In the genomic region with DNA sequence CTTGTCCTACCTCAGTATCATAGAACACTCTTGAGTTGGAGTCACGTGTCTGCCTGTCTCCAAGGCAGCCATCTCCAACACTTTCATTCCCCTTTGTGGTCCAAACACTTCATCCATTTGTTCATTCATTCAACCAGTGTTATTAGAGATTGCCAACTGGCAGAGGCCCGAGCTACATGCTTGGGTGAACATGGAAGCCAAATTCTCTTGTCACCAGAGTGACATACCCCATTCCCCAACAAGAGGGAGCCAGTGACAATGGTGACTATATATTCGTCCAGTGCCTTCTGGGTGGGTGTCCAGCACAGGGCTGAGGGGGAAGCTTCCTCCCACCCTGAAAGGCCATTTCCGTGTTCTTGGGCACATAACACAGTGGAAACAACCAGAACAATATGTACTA, we compare ENCODE assay signal across 23 mouse cellular contexts. TPM values are rescaled to one million over a fixed set of nuclear protein-coding genes. Genes with fewer than 3 reads are reported as not detected.
DNase-seq lines count a peak whose midpoint lies in the region; ATAC-seq and TF ChIP-seq lines count a peak whose summit lies in the region.
"Had no signal": no experiment of that assay in that cellular context is flagged by ENCODE, and none has a peak within 500 bp of the region (broad histone marks: within the 10 kb centered on the region; RNA-seq: fewer than 3 reads in every experiment).

No protein-coding gene starts in this region.

- H3K27me3 ChIP-seq in kidney, adult 2 months (replicated peaks; ENCODE audit: control insufficient read depth, insufficient read depth, low read length), result no peaks in the 10 kb centered on the region
- no peaks in the 10 kb centered on the region for H3K27me3 ChIP-seq in lung, embryonic 14.5 days (ENCODE audit: insufficient read depth, low read length)
- H3K27me3 ChIP-seq in MEL (ENCODE audit: control insufficient read depth in 1 of 2, insufficient read depth in 2 of 2, low read length in 2 of 2), result no peaks in the 10 kb centered on the region; a peak in 2 of 4 replicates
- no peaks in the 10 kb centered on the region for H3K27me3 ChIP-seq in forebrain, embryonic 15.5 days
- H3K27me3 ChIP-seq: embryonic facial prominence, embryonic 13.5 days; hindbrain, embryonic 12.5 days had no signal

- H3K4me1 ChIP-seq in kidney, adult 2 months (ENCODE audit: control insufficient read depth, insufficient read depth, low read length), result no peaks in the 10 kb centered on the region
- H3K4me1 ChIP-seq in lung, embryonic 14.5 days (ENCODE audit: insufficient read depth), result no peaks in the 10 kb centered on the region
- H3K4me1 ChIP-seq in MEL (ENCODE audit: control insufficient read depth in 1 of 2, insufficient read depth in 2 of 2, low read length in 2 of 2), result peaks cover 0 to 10% of the 10 kb centered on the region in 2 experiments; a peak in 1 of 4 replicates
- no peaks in the 10 kb centered on the region for H3K4me1 ChIP-seq in forebrain, embryonic 15.5 days
- H3K4me1 ChIP-seq: hindbrain, embryonic 12.5 days; megakaryocyte, embryonic 14.5 days had no signal

- H3K9ac ChIP-seq in lung, embryonic 14.5 days, result no peak overlapping the region
- H3K9ac ChIP-seq in MEL (ENCODE audit: control insufficient read depth, low read depth, low read length, poor library complexity, severe bottlenecking), result no peak overlapping the region
- no peak overlapping the region for H3K9ac ChIP-seq in forebrain, embryonic 15.5 days (replicated peaks)
- H3K9ac ChIP-seq: embryonic facial prominence, embryonic 13.5 days; hindbrain, embryonic 12.5 days; liver, embryonic 15.5 days had no signal

- ATAC-seq in lung, embryonic 14.5 days (ENCODE audit: insufficient read depth), result no peak
- ATAC-seq in forebrain, embryonic 15.5 days (replicated peaks), result no peak
- ATAC-seq: midbrain, embryonic 16.5 days had no signal

- no peaks in the 10 kb centered on the region for H3K36me3 ChIP-seq in kidney, adult 2 months (ENCODE audit: control insufficient read depth, insufficient read depth, low read length)
- H3K36me3 ChIP-seq in lung, embryonic 14.5 days (ENCODE audit: insufficient read depth), result no peaks in the 10 kb centered on the region
- H3K36me3 ChIP-seq in MEL (ENCODE audit: control insufficient read depth in 1 of 2, insufficient read depth in 2 of 2, low read length in 2 of 2), result 0 out of 4 replicates have a peak, but pooled peaks cover 0 to 2% of the 10 kb centered on the region in 2 experiments
- no peaks in the 10 kb centered on the region for H3K36me3 ChIP-seq in forebrain, embryonic 15.5 days
- H3K36me3 ChIP-seq: embryonic facial prominence, embryonic 13.5 days; hindbrain, embryonic 12.5 days; liver, embryonic 15.5 days had no signal

- H3K4me3 ChIP-seq in kidney, adult 2 months (ENCODE audit: insufficient read depth, low read depth, low read length), result no peak overlapping the region
- no peak overlapping the region for H3K4me3 ChIP-seq in lung, embryonic 14.5 days (ENCODE audit: low read depth, low read length)
- H3K4me3 ChIP-seq in MEL (ENCODE audit: control insufficient read depth in 1 of 2, insufficient read depth in 1 of 2, low read depth in 2 of 2, low read length in 2 of 2), result no peak overlapping the region
- no peak overlapping the region for H3K4me3 ChIP-seq in forebrain, embryonic 15.5 days
- H3K4me3 ChIP-seq: embryonic facial prominence, embryonic 13.5 days; heart, adult 2 months; hindbrain, embryonic 12.5 days; liver, embryonic 15.5 days; megakaryocyte, embryonic 14.5 days had no signal

- peak; percentile 1; the same call in 1 of the 2 replicates for TF ChIP-seq RAD21 in MEL (IDR thresholded peaks at IDR 0.05; ENCODE audit: low read depth, low read length)

- TF ChIP-seq POLR2A in kidney, adult 2 months (IDR thresholded peaks at IDR 0.05; ENCODE audit: low read depth, low read length), result no peak
- no peak for TF ChIP-seq POLR2A in MEL (IDR thresholded peaks at IDR 0.05; ENCODE audit: control insufficient read depth in 1 of 2, insufficient read depth in 1 of 2, low read depth in 1 of 2, low read length in 2 of 2, poor library complexity in 1 of 2)

- TF ChIP-seq EP300 in MEL (IDR thresholded peaks at IDR 0.05; ENCODE audit: low read depth in 1 of 2, low read length in 2 of 2), result no peak

- H3K27ac ChIP-seq in kidney, adult 2 months (ENCODE audit: insufficient read depth, low read depth, low read length), result no peak overlapping the region
- no peak overlapping the region for H3K27ac ChIP-seq in lung, embryonic 14.5 days (ENCODE audit: low read depth)
- H3K27ac ChIP-seq in MEL (ENCODE audit: control insufficient read depth, low read depth, low read length), result no peak overlapping the region
- H3K27ac ChIP-seq in forebrain, embryonic 15.5 days (replicated peaks), result no peak overlapping the region
- H3K27ac ChIP-seq: embryonic facial prominence, embryonic 13.5 days; heart, adult 2 months; hindbrain, embryonic 12.5 days; liver, embryonic 15.5 days had no signal

- no peak overlapping the region for H3K4me2 ChIP-seq in lung, embryonic 14.5 days
- H3K4me2 ChIP-seq in forebrain, embryonic 15.5 days (replicated peaks), result no peak overlapping the region
- H3K4me2 ChIP-seq: embryonic facial prominence, embryonic 13.5 days; hindbrain, embryonic 12.5 days; liver, embryonic 15.5 days had no signal

- no peak for TF ChIP-seq CTCF in kidney, adult 2 months (conservative IDR thresholded peaks at IDR 0.05; ENCODE audit: insufficient read depth, insufficient read length, low read depth, low read length)
- no peak for TF ChIP-seq CTCF in lung, embryonic 14.5 days (IDR thresholded peaks at IDR 0.05; ENCODE audit: low read depth)
- peak in 1 of 3 experiments; percentile 6; a peak in 1 of 6 replicates for TF ChIP-seq CTCF in MEL (IDR thresholded peaks at IDR 0.05 in 2 of 3, conservative IDR thresholded peaks at IDR 0.05 in 1 of 3; ENCODE audit: control insufficient read depth in 1 of 3, insufficient read depth in 1 of 3, low read depth in 2 of 3, low read length in 3 of 3, poor library complexity in 1 of 3, severe bottlenecking in 1 of 3)

- peak; percentile 37 for DNase-seq in kidney, adult 2 months
- no peak for DNase-seq in kidney, adult 8-10 months
- DNase-seq in lung, embryonic 14.5 days, result peak; percentile 3
- no peak for DNase-seq in lung, postnatal 4 days
- no peak for DNase-seq in MEL (ENCODE audit: low read depth, low spot score)
- peak; percentile 4 for DNase-seq in retina, embryonic 14.5 days (ENCODE audit: low spot score)
- DNase-seq: adrenal gland, adult 8-10 months; cerebellum, adult 11-12 months; gastrocnemius, postnatal 14 days; heart, adult 2 months; kidney, adult 11 months; layer of hippocampus, postnatal 36 days; spleen, adult 18-20 months; thymus, adult 2 months had no signal

- no peaks in the 10 kb centered on the region for H3K79me2 ChIP-seq in MEL (ENCODE audit: control insufficient read depth, insufficient read depth, low read length, poor library complexity)

- no peaks in the 10 kb centered on the region for H3K9me3 ChIP-seq in lung, embryonic 14.5 days (ENCODE audit: low read depth, low read length)
- no peaks in the 10 kb centered on the region for H3K9me3 ChIP-seq in MEL (replicated peaks; ENCODE audit: insufficient read depth, low read length)
- no peaks in the 10 kb centered on the region for H3K9me3 ChIP-seq in forebrain, embryonic 15.5 days
- H3K9me3 ChIP-seq: embryonic facial prominence, embryonic 13.5 days; hindbrain, embryonic 12.5 days; liver, embryonic 15.5 days had no signal

- 60% methylated on average over 4 of the region's 4 CpGs for WGBS in kidney, adult 2 months
- 61% methylated on average over 4 of the region's 4 CpGs for whole genome bisulfite sequencing in lung, embryonic 14.5 days
- WGBS in forebrain, embryonic 15.5 days, result 62% methylated on average over 4 of the region's 4 CpGs

TF ChIP-seq in MEL, 35 proteins besides CTCF, POLR2A, EP300 and RAD21:
- TF ChIP-seq USF1 (IDR thresholded peaks at IDR 0.05; ENCODE audit: low read depth, low read length) (no peak), TBP (IDR thresholded peaks at IDR 0.05; ENCODE audit: low read depth, low read length) (no peak), MYB (IDR thresholded peaks at IDR 0.05; ENCODE audit: low read depth, low read length) (no peak), MAX (IDR thresholded peaks at IDR 0.05; ENCODE audit: low read length) (no peak), HCFC1 (IDR thresholded peaks at IDR 0.05; ENCODE audit: low read depth, low read length) (no peak), SMC3 (IDR thresholded peaks at IDR 0.05; ENCODE audit: low read depth, low read length) (no peak)

RNA-seq across cellular contexts. Expression of gene Fer1l5, which starts 7.5 kb away (rescaled TPM):
- polyA plus RNA-seq in kidney, adult 2 months (2012; rRNA removed), result 0.06 and 0.08 TPM in 2 replicates
- 0.53 and 0.58 TPM in 2 replicates for polyA plus RNA-seq in lung, embryonic 14.5 days (2014; fragmentation: Nextera tagmentation; extraction: Ambion mirVana)
- total RNA-seq in MEL (2012; rRNA removed), result 0.13 TPM in 1 of 2 replicates, not detected in the other
- polyA plus RNA-seq in MEL (2012; ENCODE audit: insufficient read depth in 1 of 2, insufficient read length in 2 of 2, low read depth in 1 of 2, low replicate concordance in 2 of 2, missing spikeins in 1 of 2), result 1 to 10 TPM in 1 of 2 experiments, not detected in 1; 2.3 TPM
- polyA plus RNA-seq in forebrain, embryonic 15.5 days (2015; fragmentation: Nextera tagmentation; extraction: Ambion mirVana), result 2.0 TPM in 2 replicates
- total RNA-seq: gastrocnemius, postnatal 14 days; heart, adult 2 months; layer of hippocampus, postnatal 36 days; left cerebral cortex, postnatal 36 days had no signal
- polyA plus RNA-seq: cortical plate, adult 2 months; large intestine, adult 2 months had no signal

RNA-seq across cellular contexts. Expression of gene Kansl3, which starts 10.6 kb away (rescaled TPM):
- 63.8 and 83.5 TPM in 2 replicates for polyA plus RNA-seq in kidney, adult 2 months (2012; rRNA removed)
- 41.4 and 46.3 TPM in 2 replicates for polyA plus RNA-seq in lung, embryonic 14.5 days (2014; fragmentation: Nextera tagmentation; extraction: Ambion mirVana)
- total RNA-seq in MEL (2012; rRNA removed), result 26.4 and 29.0 TPM in 2 replicates
- 10 to 100 TPM; 45.6 to 55.4 TPM for polyA plus RNA-seq in MEL (2012; ENCODE audit: insufficient read depth in 1 of 2, insufficient read length in 2 of 2, low read depth in 1 of 2, low replicate concordance in 2 of 2, missing spikeins in 1 of 2)
- 34.4 and 37.2 TPM in 2 replicates for polyA plus RNA-seq in forebrain, embryonic 15.5 days (2015; fragmentation: Nextera tagmentation; extraction: Ambion mirVana)

Comparison
In these comparisons a context has a peak if more than half of its experiments do, and no peak if none do; other contexts are left out.
1. DNase-seq: peak in kidney, adult 2 months (single experiment), lung, embryonic 14.5 days (single experiment) and retina, embryonic 14.5 days (single experiment); none in kidney, adult 8-10 months (0 of 2), lung, postnatal 4 days (0 of 2) and MEL (single experiment).